Mouse (Mus musculus) duodenum, adult 2 months (tissue): ENCODE results near the gene Dyrk1a. TPM values are rescaled to one million over a fixed set of nuclear protein-coding genes. Genes with fewer than 3 reads are reported as not detected.

ENCODE experiments used
- polyA plus RNA-seq: library from polyadenylated mRNA; depleted of rRNA; stranded (reverse); fragments of >200 nt; gene quantifications from 2 replicates; pipeline ENCODE4 v1.2.3, GENCODE M21; 2012; ENCODE audit warnings: low replicate concordance; rRNA removed

Gene Dyrk1a
- polyA plus RNA-seq, result 19.1 and 22.0 TPM in 2 replicates

GRCm38 (mm10) chr16:94569229-94570176 is at the start of gene Dyrk1a:
Dyrk1a (plus strand) TSS chr16:94570010.

GRCm38 (mm10) chr16:94526344-94527151 is 43.3 kb upstream of the Dyrk1a start, which contains the start of gene Vps26c:
Vps26c (minus strand) TSS chr16:94526830.

Other genes starting within 250 kb of the Dyrk1a start
- gene Ripply3, start 241.6 kb upstream of the Dyrk1a start, polyA plus RNA-seq, result 1.3 and 2.2 TPM in 2 replicates
- 5.9 and 9.4 TPM in 2 replicates for gene Ttc3, start 199.4 kb upstream of the Dyrk1a start, polyA plus RNA-seq
- 20.1 and 23.7 TPM in 2 replicates for gene Pigp, start 198.2 kb upstream of the Dyrk1a start, polyA plus RNA-seq
- gene Vps26c, start 43.2 kb upstream of the Dyrk1a start, polyA plus RNA-seq, result 15.4 and 16.1 TPM in 2 replicates